Mouse (Mus musculus) ES-E14 (cell line): ENCODE results near the gene Tmem101.

Source experiments
- CHD2 ChIP-seq: IDR thresholded peaks from 2 replicates; pipeline ENCODE4 v1.6.1; 2014; ENCODE audit warnings: mild to moderate bottlenecking, low read depth, low read length, inconsistent platforms
- HCFC1 ChIP-seq: IDR thresholded peaks from 2 replicates; pipeline ENCODE4 v1.6.1; 2012; ENCODE audit warnings: low read length, inconsistent platforms, borderline replicate concordance; ENCODE audit not compliant: insufficient read depth
- MAFK ChIP-seq: IDR thresholded peaks from 2 replicates; pipeline ENCODE4 v1.6.1; 2014; ENCODE audit warnings: mild to moderate bottlenecking, low read depth, low read length, inconsistent platforms; ENCODE audit not compliant: insufficient read depth
- ZC3H11A ChIP-seq: IDR thresholded peaks from 2 replicates; pipeline ENCODE4 v1.6.1; 2012; ENCODE audit warnings: low read depth, mild to moderate bottlenecking, inconsistent platforms, low read length, borderline replicate concordance

GRCm38 (mm10) chr11:102167539-102167938 lies 11.3 kb upstream of the Tmem101 start:
- TF ChIP-seq HCFC1, result no peak
- TF ChIP-seq MAFK, result no peak
- no peak for TF ChIP-seq CHD2
- TF ChIP-seq ZC3H11A, result no peak
